In the genomic region with DNA sequence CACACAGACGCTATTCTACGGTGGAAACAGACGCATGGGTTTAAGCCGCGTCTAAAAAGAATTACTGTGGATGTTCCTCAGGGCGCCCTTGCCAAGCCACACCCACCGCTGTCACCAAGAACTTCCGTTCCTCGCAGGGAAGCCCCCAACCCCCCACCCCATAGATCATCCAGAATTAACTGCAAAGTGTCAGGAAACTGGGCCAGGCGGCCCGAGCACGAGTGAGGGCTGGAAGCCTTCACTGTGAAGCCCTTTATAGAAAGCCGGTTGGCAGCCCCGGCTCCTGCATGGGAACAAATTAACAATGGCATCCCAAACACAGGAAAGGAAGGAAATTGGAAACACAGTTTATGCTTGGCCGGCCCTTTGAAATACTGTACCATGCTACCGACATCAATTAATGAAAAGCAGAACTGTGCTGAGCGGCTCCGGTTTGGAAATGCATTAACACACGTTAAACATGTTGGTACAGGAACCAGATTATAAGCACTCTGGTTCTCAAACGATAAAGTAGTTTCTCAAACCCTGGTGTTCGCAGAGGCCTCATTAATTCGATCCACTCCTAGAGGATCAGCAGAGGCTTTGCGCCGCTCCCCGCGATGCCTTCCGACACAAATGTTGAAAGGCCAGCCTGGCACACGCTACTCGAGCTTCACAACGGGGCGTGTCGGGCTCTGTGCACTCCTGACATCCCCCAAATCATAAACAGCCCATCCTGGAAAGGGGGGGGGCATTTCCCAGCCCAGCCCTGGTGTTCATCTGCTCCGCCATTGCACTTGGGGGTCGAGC, we compare ENCODE assay signal across 7 mouse cellular contexts. TPM values are rescaled to one million over a fixed set of nuclear protein-coding genes. Genes with fewer than 3 reads are reported as not detected.
DNase-seq lines count a peak whose midpoint lies in the region; ATAC-seq lines count a peak whose summit lies in the region.

No protein-coding gene starts in this region.

- peak overlapping the region; percentile 27 for H3K4me3 ChIP-seq in limb, embryonic 12.5 days (replicated peaks)
- peak overlapping the region; percentile 29 for H3K4me3 ChIP-seq in midbrain, embryonic 13.5 days (replicated peaks)

- WGBS in limb, embryonic 12.5 days: 1% methylated on average over 34 of the region's 34 CpGs
- WGBS in midbrain, embryonic 13.5 days: 2% methylated on average over 34 of the region's 34 CpGs

- H3K4me2 ChIP-seq in limb, embryonic 12.5 days: peak overlapping the region; percentile 97
- peak overlapping the region; percentile 56 for H3K4me2 ChIP-seq in midbrain, embryonic 13.5 days (replicated peaks)

- peaks cover 97% of the 10 kb centered on the region for H3K4me1 ChIP-seq in limb, embryonic 12.5 days (replicated peaks)
- H3K4me1 ChIP-seq in midbrain, embryonic 13.5 days (replicated peaks): peaks cover 60% of the 10 kb centered on the region

- 0 out of 2 replicates have a peak, but pooled peaks cover 6% of the 10 kb centered on the region for H3K27me3 ChIP-seq in limb, embryonic 12.5 days
- H3K27me3 ChIP-seq in midbrain, embryonic 13.5 days: peaks cover 73% of the 10 kb centered on the region

- H3K9ac ChIP-seq in limb, embryonic 12.5 days (replicated peaks): no peak overlapping the region
- peak overlapping the region; percentile 44 for H3K9ac ChIP-seq in midbrain, embryonic 13.5 days (replicated peaks)

- peak; percentile 32 for ATAC-seq in limb, embryonic 12.5 days (ENCODE audit: insufficient number of reproducible peaks, insufficient read depth, low FRiP score, low TSS enrichment, low read depth)
- peak; percentile 55 for ATAC-seq in midbrain, embryonic 13.5 days

- no peaks in the 10 kb centered on the region for H3K9me3 ChIP-seq in limb, embryonic 12.5 days
- H3K9me3 ChIP-seq in midbrain, embryonic 13.5 days: no peaks in the 10 kb centered on the region

- no peaks in the 10 kb centered on the region for H3K36me3 ChIP-seq in limb, embryonic 12.5 days
- H3K36me3 ChIP-seq in midbrain, embryonic 13.5 days: no peaks in the 10 kb centered on the region

- peak; percentile 62 for DNase-seq in Muller cell, postnatal 12 days (ENCODE audit: inconsistent ontology term)
- peak; percentile 84 for DNase-seq in embryo, embryonic 11 days
- DNase-seq in heart, postnatal 14 days: peak; percentile 16 to 45
- no peak for DNase-seq in cerebellum, adult 9-11 months
- DNase-seq in gastrocnemius, postnatal 25 days: no peak

- intact Hi-C loops in heart, postnatal 14 days (cut with DNase I): no loop called here

- peak overlapping the region; percentile 87 for H3K27ac ChIP-seq in limb, embryonic 12.5 days
- H3K27ac ChIP-seq in midbrain, embryonic 13.5 days: peak overlapping the region; percentile 67

RNA-seq across cellular contexts. Expression of a gene that starts 6.3 kb away (rescaled TPM):
- 1 to 10 TPM; 1.7 to 2.6 TPM for total RNA-seq in heart, postnatal 14 days (2021)
- polyA plus RNA-seq in limb, embryonic 12.5 days (2016; fragmentation: Nextera tagmentation; extraction: Ambion mirVana): 31.4 and 31.9 TPM in 2 replicates
- polyA plus RNA-seq in midbrain, embryonic 13.5 days (2015; fragmentation: Nextera tagmentation; extraction: Ambion mirVana): 9.1 and 12.6 TPM in 2 replicates
- total RNA-seq in gastrocnemius, postnatal 25 days (2021): 1 to 10 TPM in 1 of 2 experiments, under 1 TPM in 1; 0.87 to 1.8 TPM

RNA-seq across cellular contexts. Expression of a gene that starts 43.7 kb away (rescaled TPM):
- under 1 TPM; 0.07 to 0.93 TPM for total RNA-seq in heart, postnatal 14 days (2021)
- polyA plus RNA-seq in limb, embryonic 12.5 days (2016; fragmentation: Nextera tagmentation; extraction: Ambion mirVana): 1.6 TPM in 2 replicates
- 0.53 and 0.61 TPM in 2 replicates for polyA plus RNA-seq in midbrain, embryonic 13.5 days (2015; fragmentation: Nextera tagmentation; extraction: Ambion mirVana)
- total RNA-seq in gastrocnemius, postnatal 25 days (2021): not detected

Comparison
In these comparisons a context has a peak if more than half of its experiments do, and no peak if none do; other contexts are left out.
1. DNase-seq: peak in Muller cell, postnatal 12 days (single experiment), embryo, embryonic 11 days (single experiment) and heart, postnatal 14 days (2 of 2); none in cerebellum, adult 9-11 months (single experiment) and gastrocnemius, postnatal 25 days (single experiment).